Mouse (Mus musculus) neural tube, embryonic 13.5 days (tissue): ENCODE measurements around the gene Plxdc1. TPM values are rescaled to one million over a fixed set of nuclear protein-coding genes. Genes with fewer than 3 reads are reported as not detected.
A peak's percentile ranks its signal among the peaks of the same experiment; 100 is the strongest.

ENCODE experiments used
- ATAC-seq: fragments of 200-750 bp; cut with Nextera tagmentation; 2 replicates; pipeline ENCODE4 v1.8.0; 2017; ENCODE audit warnings: low read depth, mild to moderate bottlenecking, moderate TSS enrichment, moderate library complexity
- H3K27ac ChIP-seq: fragments of 300-500 bp; sonication (generic); replicated peaks from 2 replicates; pipeline ENCODE4 v1.5.1; 2015; ENCODE audit warnings: moderate library complexity, mild to moderate bottlenecking, inconsistent platforms
- H3K27me3 ChIP-seq: fragments of 300-500 bp; sonication (generic); 2 replicates; pipeline ENCODE4 v1.6.1; 2015; ENCODE audit warnings: mild to moderate bottlenecking, inconsistent platforms
- H3K36me3 ChIP-seq: fragments of 300-500 bp; sonication (generic); 2 replicates; pipeline ENCODE4 v1.6.1; 2015; ENCODE audit warnings: mild to moderate bottlenecking, inconsistent platforms
- H3K4me1 ChIP-seq: fragments of 300-500 bp; sonication (generic); replicated peaks from 2 replicates; pipeline ENCODE4 v1.6.1; 2015; ENCODE audit warnings: inconsistent platforms
- H3K4me2 ChIP-seq: fragments of 300-500 bp; sonication (generic); 2 replicates; pipeline ENCODE4 v1.6.1; 2015; ENCODE audit warnings: inconsistent platforms, mild to moderate bottlenecking, moderate library complexity
- H3K4me3 ChIP-seq: fragments of 300-500 bp; sonication (generic); 2 replicates; pipeline ENCODE4 v1.5.1; 2015; ENCODE audit warnings: mild to moderate bottlenecking, inconsistent platforms
- H3K9ac ChIP-seq: fragments of 300-500 bp; sonication (generic); 2 replicates; pipeline ENCODE4 v1.6.1; 2015; ENCODE audit warnings: moderate library complexity, mild to moderate bottlenecking, inconsistent platforms
- H3K9me3 ChIP-seq: fragments of 300-500 bp; sonication (generic); 2 replicates; pipeline ENCODE4 v1.6.1; 2016; ENCODE audit warnings: inconsistent platforms
- WGBS: fragments of 180-500 bp; shearing (Covaris S2); methylation state at CpG from one replicate; pipeline ENCODE4 v1.1.7; 2015; 5-methylcytosine and 5-hydroxymethylcytosine counted together
- polyA plus RNA-seq: library from polyadenylated mRNA; unstranded; fragments of >200 nt; fragmentation: Nextera tagmentation; extraction: Ambion mirVana; gene quantifications from 2 replicates; pipeline ENCODE4 v1.2.1, GENCODE M21; 2015

Plxdc1 gene
- polyA plus RNA-seq, 1 experiment from 2014 or later, result 0.71 TPM

DNA sequence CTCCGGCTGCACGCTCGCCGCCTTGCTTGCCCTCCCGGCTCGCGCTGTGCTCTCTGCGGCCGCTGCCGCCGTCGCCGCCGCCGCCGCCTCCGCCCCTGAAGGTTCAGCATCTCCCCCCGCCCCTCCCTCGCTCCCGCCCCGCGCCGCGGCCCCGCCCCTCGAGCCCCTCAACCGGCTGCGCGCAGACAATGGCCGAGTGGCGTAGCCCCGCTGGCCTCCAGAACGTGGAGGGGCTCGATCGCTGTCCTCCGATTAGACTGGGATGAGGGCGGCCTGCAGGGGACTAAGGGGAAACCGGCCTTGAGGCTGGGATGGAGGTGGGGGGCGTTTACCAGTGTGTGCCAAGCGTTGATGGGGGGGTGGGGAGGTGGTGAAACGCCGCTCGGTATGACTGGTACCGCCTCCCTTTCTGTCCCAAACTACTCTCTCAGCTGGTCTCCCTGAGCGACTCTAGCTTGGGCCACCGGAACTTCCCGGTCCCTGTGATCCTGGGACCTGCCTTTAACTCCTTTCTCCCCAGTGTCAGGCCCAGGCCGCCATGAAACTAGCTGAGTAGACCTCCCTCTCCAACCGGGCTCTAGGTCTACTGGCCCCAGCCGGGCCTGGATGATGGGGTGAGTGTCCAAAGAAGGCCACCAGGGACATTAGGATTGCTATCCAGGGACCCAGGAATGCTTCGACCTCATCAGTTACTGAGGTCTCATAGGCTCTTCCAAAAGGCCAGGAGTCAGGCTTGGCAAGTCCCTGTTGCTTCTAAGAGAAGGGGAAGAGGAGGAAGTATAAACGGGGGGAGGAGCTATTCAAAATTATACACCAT, 36.5 kb upstream of the Plxdc1 start, which contains the start of gene Cacnb1:
TSS of gene Cacnb1 (minus strand) at position 480 of the 817 bp plus-strand sequence.
- Histone ChIP-seq H3K27me3 (no peaks in the 10 kb centered on the region), H3K9me3 (no peaks in the 10 kb centered on the region), H3K27ac (peak within 1 kb of the TSS; percentile 98), H3K4me2 (peak within 1 kb of the TSS; percentile 78), H3K9ac (peak within 1 kb of the TSS; percentile 97), H3K36me3 (peaks cover 15% of the 10 kb centered on the region), H3K4me1 (peaks cover 60% of the 10 kb centered on the region), H3K4me3 (peak within 1 kb of the TSS; percentile 95)
- peak; percentile 62 for ATAC-seq
- 1% methylated on average over 51 of the region's 52 CpGs for WGBS

DNA sequence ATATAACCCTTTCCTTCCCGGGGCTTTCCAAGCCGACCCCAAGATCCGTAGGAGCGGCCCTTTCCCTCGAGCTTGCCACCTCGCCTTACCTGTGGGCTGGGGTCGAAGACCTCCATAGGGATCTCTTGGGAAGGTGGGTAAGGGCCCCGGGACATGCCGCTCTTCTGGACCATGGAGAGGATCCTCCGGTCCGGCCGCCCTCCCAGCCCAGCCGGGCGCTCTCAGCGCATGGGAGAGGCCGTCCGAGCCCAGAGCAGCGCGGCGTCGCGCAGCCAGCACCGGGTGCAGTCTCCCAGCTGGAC, 36.0 kb upstream of the Plxdc1 start:
- under 1% methylated on average over 23 of the region's 23 CpGs for WGBS
- H3K4me2 ChIP-seq, result peak overlapping the region; percentile 78
- ATAC-seq, result peak; percentile 34; the same call in 1 of the 2 replicates
- peak overlapping the region; percentile 98 for H3K27ac ChIP-seq
- peak overlapping the region; percentile 95 for H3K4me3 ChIP-seq
- H3K9me3 ChIP-seq, result no peaks in the 10 kb centered on the region
- H3K4me1 ChIP-seq, result peaks cover 55% of the 10 kb centered on the region
- H3K9ac ChIP-seq, result peak overlapping the region; percentile 97
- peaks cover 20% of the 10 kb centered on the region for H3K36me3 ChIP-seq
- no peaks in the 10 kb centered on the region for H3K27me3 ChIP-seq

DNA sequence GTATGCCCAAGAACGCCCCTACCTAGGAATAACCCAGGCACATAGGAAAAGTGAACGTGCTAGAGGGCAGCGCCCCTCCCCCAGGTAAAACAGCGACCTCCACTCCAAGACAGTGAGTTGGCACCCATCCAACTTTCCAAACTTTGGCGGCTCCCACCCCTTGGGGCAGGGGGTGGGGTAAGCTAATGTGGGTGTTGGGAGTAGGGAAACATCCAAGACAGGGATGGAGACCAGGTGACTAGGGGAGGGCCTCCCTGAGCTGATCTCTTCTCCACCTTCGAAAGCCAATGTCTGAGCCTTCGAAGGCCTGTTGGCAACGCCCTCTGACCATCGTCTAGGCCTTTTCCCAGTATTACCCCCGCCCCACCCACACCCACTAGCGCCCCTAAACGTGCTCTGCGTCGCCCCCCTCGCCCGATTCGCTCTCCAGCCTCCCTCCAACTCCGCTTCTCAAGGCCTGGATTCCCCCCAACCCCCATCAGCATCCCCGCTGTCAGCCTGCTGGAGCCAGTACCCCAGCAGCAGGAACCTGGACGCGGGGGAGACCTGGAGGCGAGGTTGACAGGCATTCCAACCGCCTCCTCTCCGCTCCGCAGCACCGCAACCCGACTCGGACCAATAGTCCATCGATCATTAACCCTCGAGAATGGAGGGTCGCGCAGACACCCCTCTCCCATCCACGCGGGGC, 35.5 kb upstream of the Plxdc1 start:
- H3K27ac ChIP-seq, result peak overlapping the region; percentile 98
- peak; percentile 12 for ATAC-seq
- H3K9ac ChIP-seq, result peak overlapping the region; percentile 97
- H3K4me1 ChIP-seq, result peaks cover 55% of the 10 kb centered on the region
- 3% methylated on average over 34 of the region's 34 CpGs for WGBS
- H3K9me3 ChIP-seq, result no peaks in the 10 kb centered on the region
- no peaks in the 10 kb centered on the region for H3K27me3 ChIP-seq
- H3K4me2 ChIP-seq, result peak overlapping the region; percentile 78
- peaks cover 25% of the 10 kb centered on the region for H3K36me3 ChIP-seq
- peak overlapping the region; percentile 95 for H3K4me3 ChIP-seq

DNA sequence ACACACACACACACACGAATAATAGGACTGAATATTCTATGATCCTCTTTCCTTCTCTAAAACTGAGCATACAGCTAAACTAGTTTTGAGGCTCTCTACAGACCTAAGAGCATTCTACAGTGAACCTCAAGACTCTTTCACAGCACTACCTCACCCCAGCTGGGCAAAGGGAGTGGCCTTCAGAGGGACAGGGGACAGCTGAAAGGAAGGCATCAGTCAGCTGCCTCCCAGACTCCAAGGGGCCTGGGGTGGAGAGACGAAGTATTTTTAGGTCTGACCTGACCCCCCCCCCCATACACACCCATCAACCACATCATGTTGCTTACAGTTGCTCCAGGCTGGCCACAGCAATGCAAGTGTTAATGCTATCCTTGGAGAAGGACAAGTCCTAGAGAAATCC, 34.9 kb upstream of the Plxdc1 start:
- no peaks in the 10 kb centered on the region for H3K9me3 ChIP-seq
- H3K4me2 ChIP-seq, result peak overlapping the region; percentile 78
- 70% methylated on average over 2 of the region's 2 CpGs for WGBS
- H3K9ac ChIP-seq, result peak overlapping the region; percentile 97
- peak overlapping the region; percentile 95 for H3K4me3 ChIP-seq
- no peak overlapping the region for H3K27ac ChIP-seq
- peaks cover 54% of the 10 kb centered on the region for H3K4me1 ChIP-seq
- ATAC-seq, result no peak
- no peaks in the 10 kb centered on the region for H3K27me3 ChIP-seq
- H3K36me3 ChIP-seq, result peaks cover 31% of the 10 kb centered on the region

DNA sequence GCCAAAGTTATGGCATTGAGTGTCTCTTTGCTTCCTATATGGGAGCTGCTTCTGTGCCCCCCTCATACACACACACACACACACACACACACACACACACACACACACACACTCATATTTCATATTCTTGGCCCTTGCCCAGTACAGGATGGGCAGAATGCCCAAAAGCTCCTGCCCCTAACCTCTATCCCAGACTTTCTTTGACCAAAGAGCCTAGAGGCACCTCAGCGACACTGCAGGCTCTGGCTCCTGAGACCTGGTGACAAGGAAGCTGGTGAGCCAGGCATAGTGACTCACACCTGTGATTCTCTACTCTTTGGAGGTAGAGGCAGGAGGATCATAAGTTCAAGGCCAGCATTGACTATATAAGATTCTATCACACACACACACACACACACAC, 34.5 kb upstream of the Plxdc1 start:
- peak overlapping the region; percentile 95 for H3K4me3 ChIP-seq
- WGBS, result 64% methylated on average over 1 of the region's 1 CpGs
- peaks cover 50% of the 10 kb centered on the region for H3K4me1 ChIP-seq
- H3K9me3 ChIP-seq, result no peaks in the 10 kb centered on the region
- ATAC-seq, result no peak
- H3K4me2 ChIP-seq, result peak overlapping the region; percentile 78
- no peaks in the 10 kb centered on the region for H3K27me3 ChIP-seq
- peak overlapping the region; percentile 87 for H3K27ac ChIP-seq
- H3K36me3 ChIP-seq, result peaks cover 35% of the 10 kb centered on the region
- H3K9ac ChIP-seq, result peak overlapping the region; percentile 97

GRCm38 (mm10) chr11:98019883-98020610, 33.8 kb upstream of the Plxdc1 start:
- H3K36me3 ChIP-seq, result peaks cover 42% of the 10 kb centered on the region
- WGBS, result 17% methylated on average over 8 of the region's 8 CpGs
- H3K4me2 ChIP-seq, result peak overlapping the region; percentile 78
- peak; percentile 1; the same call in 1 of the 2 replicates for ATAC-seq
- no peaks in the 10 kb centered on the region for H3K27me3 ChIP-seq
- H3K9me3 ChIP-seq, result no peaks in the 10 kb centered on the region
- H3K9ac ChIP-seq, result peak overlapping the region; percentile 97
- H3K4me1 ChIP-seq, result peaks cover 47% of the 10 kb centered on the region
- H3K4me3 ChIP-seq, result peak overlapping the region; percentile 95
- H3K27ac ChIP-seq, result peak overlapping the region; percentile 87

DNA sequence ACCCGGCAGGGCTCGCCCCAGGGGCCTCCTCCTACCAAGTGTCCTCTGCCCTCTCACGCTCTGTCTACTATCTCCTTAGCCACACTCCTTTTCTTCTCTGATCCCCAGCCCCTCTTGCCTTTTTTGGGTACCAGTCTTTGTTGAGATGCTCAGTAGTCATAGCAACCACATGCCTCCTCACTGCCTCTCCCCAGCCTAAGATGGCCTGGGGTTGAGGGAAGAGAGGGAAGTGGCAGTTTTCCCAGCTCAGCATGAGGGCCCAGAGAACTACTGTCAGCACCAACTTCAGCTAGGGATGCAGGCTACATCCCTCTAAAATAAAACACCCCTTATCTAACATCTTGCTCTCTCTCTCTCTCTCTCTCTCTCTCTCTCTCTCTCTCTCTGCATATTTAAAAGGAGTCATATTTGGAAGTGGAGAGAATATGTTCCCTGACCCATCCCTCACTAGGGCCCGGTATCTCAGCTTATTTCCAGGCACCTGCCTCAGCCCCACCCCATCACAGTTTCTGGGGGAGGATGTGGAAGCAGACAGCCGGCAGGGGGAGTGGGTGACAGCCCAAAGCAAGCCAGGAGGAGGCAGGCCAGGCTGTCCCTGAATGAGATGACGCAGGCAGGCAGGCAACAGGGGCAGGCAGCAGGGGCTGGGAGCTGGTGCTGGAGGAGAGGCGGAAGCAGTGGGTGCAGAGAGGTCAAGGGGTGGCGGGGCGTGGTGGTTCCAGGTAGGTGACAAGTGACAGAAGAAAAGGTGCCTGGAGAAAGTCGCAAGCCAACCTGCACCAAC, 32.8 kb upstream of the Plxdc1 start:
- peaks cover 52% of the 10 kb centered on the region for H3K36me3 ChIP-seq
- peaks cover 47% of the 10 kb centered on the region for H3K4me1 ChIP-seq
- H3K9ac ChIP-seq, result peak overlapping the region; percentile 97
- H3K27me3 ChIP-seq, result no peaks in the 10 kb centered on the region
- H3K4me3 ChIP-seq, result peak overlapping the region; percentile 95; the same call in 1 of the 2 replicates
- H3K4me2 ChIP-seq, result peak overlapping the region; percentile 78
- H3K9me3 ChIP-seq, result no peaks in the 10 kb centered on the region
- no peak for ATAC-seq
- WGBS, result 37% methylated on average over 9 of the region's 10 CpGs
- peak overlapping the region; percentile 87 for H3K27ac ChIP-seq

GRCm38 (mm10) chr11:98018222-98018621, 32.0 kb upstream of the Plxdc1 start:
- Histone ChIP-seq H3K9me3 (no peaks in the 10 kb centered on the region), H3K9ac (peak overlapping the region; percentile 41; the same call in 1 of the 2 replicates), H3K4me1 (peaks cover 42% of the 10 kb centered on the region), H3K27me3 (no peaks in the 10 kb centered on the region), H3K27ac (no peak overlapping the region), H3K4me3 (no peak overlapping the region), H3K4me2 (no peak overlapping the region), H3K36me3 (peaks cover 58% of the 10 kb centered on the region)
- no peak for ATAC-seq
- WGBS, result 77% methylated on average over 6 of the region's 6 CpGs

GRCm38 (mm10) chr11:98016824-98017223, 30.6 kb upstream of the Plxdc1 start:
- H3K27me3 ChIP-seq, result no peaks in the 10 kb centered on the region
- no peak overlapping the region for H3K9ac ChIP-seq
- no peak overlapping the region for H3K4me2 ChIP-seq
- H3K27ac ChIP-seq, result no peak overlapping the region
- H3K9me3 ChIP-seq, result no peaks in the 10 kb centered on the region
- H3K36me3 ChIP-seq, result peaks cover 69% of the 10 kb centered on the region
- no peak overlapping the region for H3K4me3 ChIP-seq
- 86% methylated on average over 4 of the region's 4 CpGs for WGBS
- H3K4me1 ChIP-seq, result peaks cover 38% of the 10 kb centered on the region
- ATAC-seq, result no peak

DNA sequence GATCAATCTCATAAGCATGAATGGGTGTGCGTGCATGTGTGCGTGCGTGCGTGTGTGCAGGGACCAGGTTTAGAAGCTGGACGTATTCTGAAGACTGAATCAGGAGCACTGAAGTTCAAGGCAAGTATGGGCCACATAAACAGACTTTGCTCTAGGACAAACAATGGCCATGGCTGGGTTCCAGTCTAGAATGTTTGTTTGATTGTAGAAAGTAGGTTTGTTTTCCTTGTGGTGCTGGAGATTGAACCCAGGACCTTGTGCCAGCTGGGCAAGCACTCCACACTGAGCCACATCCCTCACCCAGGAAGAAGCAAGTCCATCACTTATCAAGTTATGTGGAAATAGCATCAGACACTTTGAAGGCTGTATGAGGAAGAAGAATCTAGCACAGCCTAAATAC, 29.9 kb upstream of the Plxdc1 start:
- no peaks in the 10 kb centered on the region for H3K9me3 ChIP-seq
- peaks cover 76% of the 10 kb centered on the region for H3K36me3 ChIP-seq

DNA sequence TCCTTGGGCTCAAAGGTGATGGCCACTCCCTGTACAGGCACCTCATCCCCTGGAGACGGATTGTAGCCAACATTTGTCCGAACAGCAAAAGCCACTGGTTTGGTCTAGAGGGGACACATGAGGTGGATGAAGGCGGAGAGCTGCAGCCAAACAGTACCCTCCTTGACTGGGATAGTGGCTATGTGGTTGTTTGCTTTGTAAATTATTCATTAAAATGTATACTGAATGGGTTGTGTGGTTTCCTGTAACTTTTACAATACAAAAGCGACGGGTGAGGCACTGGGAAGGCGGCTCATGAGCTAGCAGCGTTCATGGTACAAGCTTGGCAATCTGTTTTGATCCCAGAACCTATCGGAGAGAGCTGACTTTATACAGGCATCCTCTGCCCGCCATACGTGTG, 26.6 kb upstream of the Plxdc1 start:
- Histone ChIP-seq H3K4me2 (no peak overlapping the region), H3K4me3 (no peak overlapping the region), H3K27me3 (no peaks in the 10 kb centered on the region), H3K4me1 (peaks cover under 1% of the 10 kb centered on the region), H3K36me3 (peaks cover 95% of the 10 kb centered on the region), H3K9ac (no peak overlapping the region), H3K9me3 (no peaks in the 10 kb centered on the region), H3K27ac (no peak overlapping the region)
- 80% methylated on average over 10 of the region's 10 CpGs for WGBS
- ATAC-seq, result no peak

More for the DNA sequence above, 29.9 kb upstream of the Plxdc1 start:
- Histone ChIP-seq H3K27me3 (no peaks in the 10 kb centered on the region), H3K4me3 (no peak overlapping the region), H3K4me1 (peaks cover 33% of the 10 kb centered on the region), H3K27ac (no peak overlapping the region), H3K4me2 (no peak overlapping the region), H3K9ac (no peak overlapping the region)
- 94% methylated on average over 5 of the region's 5 CpGs for WGBS
- no peak for ATAC-seq
